Mouse (Mus musculus) left cerebral cortex, adult 2 months (tissue): ENCODE data around the gene Abtb2. TPM values are rescaled to one million over a fixed set of nuclear protein-coding genes. Genes with fewer than 3 reads are reported as not detected.

Experiments used
- DNase-seq, 2 experiments: peaks; one replicate each; pipeline ENCODE4 v3.0.0; 2021 to 2022; ENCODE audit warnings: low spot score in 2 of 2, mixed read lengths in 1 of 2; ENCODE audit errors: extremely low spot score in 1 of 2
- H3K27ac ChIP-seq: fragments of 200-600 bp; 2 replicates; pipeline ENCODE4 v1.8.1; 2022
- H3K4me3 ChIP-seq: fragments of 200-600 bp; 2 replicates; pipeline ENCODE4 v1.8.1; 2022
- CTCF ChIP-seq: fragments of 200-600 bp; IDR thresholded peaks from 2 replicates; pipeline ENCODE4 v1.8.1; 2022; ENCODE audit warnings: antibody characterized with exemption, mild to moderate bottlenecking, moderate library complexity
- intact Hi-C: fragments of 180-260 bp; cut with DNase I; formaldehyde crosslinking; loops from one replicate; pipeline ENCODE4 v1.15.1; 2025
- total RNA-seq, 2 experiments: library from RNA; stranded (reverse); gene quantifications; 2 replicates each; pipeline ENCODE4 v1.2.3; 2021

Gene Abtb2
- total RNA-seq, 2 experiments from 2014 or later = 8.1 to 9.7 TPM

DNA sequence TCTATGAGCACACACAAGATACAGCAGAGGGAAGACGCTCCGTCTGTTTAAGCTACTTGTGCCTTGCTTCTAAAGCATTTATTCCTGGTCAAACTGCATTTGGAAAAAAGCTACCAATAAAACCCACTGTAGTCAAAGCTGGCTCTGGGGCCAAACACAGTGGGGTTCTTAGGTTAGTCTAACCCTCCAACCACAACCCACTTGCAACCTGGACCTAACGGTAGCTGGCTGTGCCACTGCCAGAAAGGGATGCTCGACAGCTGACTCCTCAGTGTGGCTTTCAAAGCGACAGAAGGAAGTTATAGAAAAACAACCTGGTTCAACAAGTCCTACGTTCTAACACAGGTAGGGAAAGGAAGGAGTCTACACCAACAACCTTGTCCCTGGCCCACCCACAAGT is 165.3 kb downstream of the Abtb2 start:
- no peak for TF ChIP-seq CTCF
- intact Hi-C loops = no loop called here
- peak overlapping the region; percentile 7; the same call in 1 of the 2 replicates for H3K27ac ChIP-seq
- no peak overlapping the region for H3K4me3 ChIP-seq
- DNase-seq = no peak

DNA sequence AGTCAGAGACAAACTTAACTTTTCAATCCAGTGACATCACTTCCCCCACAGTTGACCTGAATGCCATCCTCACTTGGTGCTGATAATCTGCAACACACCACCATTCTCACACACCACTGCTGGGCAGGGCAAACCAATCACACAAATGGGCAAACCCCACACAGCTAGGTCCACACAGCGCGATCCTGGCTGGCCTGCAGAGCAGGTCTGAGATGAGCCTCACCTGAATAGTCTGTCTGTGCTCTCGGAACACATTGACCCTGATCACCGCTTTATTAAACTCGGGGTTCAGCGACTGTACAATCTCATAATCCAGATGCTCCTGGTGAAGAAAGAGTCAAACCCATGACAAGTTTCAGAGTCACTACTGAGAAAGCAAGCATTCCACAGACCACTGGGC is 176.7 kb downstream of the Abtb2 start:
- intact Hi-C loops = loop anchor here (5.0 kb wide), 1 partner anchor 291 kb away; no protein-coding TSS in a partner anchor

DNA sequence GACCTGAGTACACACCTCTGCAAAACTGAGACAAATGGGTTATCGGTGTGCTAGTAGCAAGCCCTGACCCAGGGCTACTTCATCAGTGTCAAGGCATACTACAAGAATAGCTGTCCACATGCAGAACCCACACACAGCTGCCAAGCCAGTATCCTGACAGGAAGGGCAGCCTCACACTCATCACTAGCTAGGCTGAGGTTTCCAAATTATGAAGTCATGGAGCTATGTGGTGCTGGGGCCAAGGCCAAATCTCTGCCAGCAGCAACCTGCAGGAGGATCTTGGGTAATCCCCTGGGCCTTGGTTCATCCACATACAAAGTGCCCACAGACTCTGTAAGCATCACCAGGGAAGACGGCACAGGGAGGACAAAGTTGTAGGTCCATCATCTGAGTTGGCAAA is 177.4 kb downstream of the Abtb2 start:
- TF ChIP-seq CTCF = no peak
- H3K27ac ChIP-seq = no peak overlapping the region

More for the DNA sequence above, 176.7 kb downstream of the Abtb2 start:
- DNase-seq = no peak
- H3K4me3 ChIP-seq = no peak overlapping the region
- no peak overlapping the region for H3K27ac ChIP-seq
- no peak for TF ChIP-seq CTCF

DNA sequence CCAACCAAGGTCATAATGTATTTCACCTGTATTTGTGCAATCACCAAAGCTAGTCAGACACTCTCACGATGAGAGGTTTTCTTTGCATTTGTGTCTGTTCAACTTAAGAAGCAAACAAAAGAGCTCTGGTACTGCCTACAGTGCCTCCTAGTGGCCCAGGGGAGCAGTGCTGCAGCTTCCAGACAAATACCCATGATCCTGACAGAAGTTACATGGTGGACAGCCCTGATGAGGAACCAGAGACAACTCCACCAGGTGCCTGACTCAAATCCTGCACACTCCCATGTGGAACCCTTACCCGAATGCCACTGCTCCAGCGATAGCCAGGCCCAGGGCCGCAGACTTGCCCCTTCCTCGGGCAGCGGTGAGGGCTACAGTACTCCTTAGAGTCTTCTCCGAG is 177.9 kb downstream of the Abtb2 start:
- Histone ChIP-seq H3K4me3 (no peak overlapping the region), H3K27ac (no peak overlapping the region)
- TF ChIP-seq CTCF = peak; percentile 85
- peak; percentile 50 to 56 for DNase-seq
- intact Hi-C loops = loop anchor here (5.0 kb wide), 1 partner anchor 292 kb away; no protein-coding TSS in a partner anchor

More for the DNA sequence above, 177.4 kb downstream of the Abtb2 start:
- H3K4me3 ChIP-seq = no peak overlapping the region
- no peak for DNase-seq
- intact Hi-C loops = loop anchor here (5.0 kb wide), 1 partner anchor 291 kb away; no protein-coding TSS in a partner anchor

DNA sequence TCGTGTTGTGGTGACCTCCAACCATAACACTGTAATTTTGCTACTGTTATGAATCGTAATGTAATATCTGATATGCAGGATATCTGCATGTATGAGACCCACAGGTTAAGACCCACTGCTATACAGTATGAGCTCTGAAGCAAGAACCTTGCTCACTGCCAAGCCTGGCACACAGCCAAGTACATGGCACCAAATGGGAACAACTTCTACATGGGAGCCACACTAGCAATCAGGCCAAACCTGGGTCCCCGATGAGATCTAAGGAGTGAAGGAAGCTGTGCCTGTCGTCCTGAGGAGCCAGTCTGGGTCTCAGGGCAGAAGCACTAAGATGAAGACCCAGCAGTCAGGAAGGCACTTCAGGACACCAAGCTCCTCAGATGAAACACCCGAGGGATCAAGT is 179.4 kb downstream of the Abtb2 start:
- no peak for DNase-seq
- no peak for TF ChIP-seq CTCF
- Histone ChIP-seq H3K27ac (no peak overlapping the region), H3K4me3 (no peak overlapping the region)
- intact Hi-C loops = no loop called here

DNA sequence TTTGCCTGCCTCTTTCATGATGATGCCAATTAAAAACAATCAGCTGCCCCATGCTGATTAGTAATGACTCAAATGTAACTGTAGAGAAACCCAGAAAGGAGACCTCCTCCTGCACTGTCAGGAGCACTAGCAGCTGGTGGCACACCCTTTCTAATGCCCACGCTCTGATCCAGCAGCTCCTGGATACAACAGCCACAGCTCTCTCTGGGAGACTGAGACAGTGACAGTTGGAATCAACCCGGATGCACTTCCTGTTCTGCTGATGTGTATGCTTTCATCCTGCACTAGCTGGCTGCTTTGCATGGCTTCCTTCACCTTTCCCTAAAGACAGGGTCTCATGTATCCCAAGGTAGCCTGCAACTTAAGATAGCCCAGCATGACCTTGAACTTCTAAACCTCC is 180.0 kb downstream of the Abtb2 start:
- intact Hi-C loops = no loop called here
- TF ChIP-seq CTCF = no peak

DNA sequence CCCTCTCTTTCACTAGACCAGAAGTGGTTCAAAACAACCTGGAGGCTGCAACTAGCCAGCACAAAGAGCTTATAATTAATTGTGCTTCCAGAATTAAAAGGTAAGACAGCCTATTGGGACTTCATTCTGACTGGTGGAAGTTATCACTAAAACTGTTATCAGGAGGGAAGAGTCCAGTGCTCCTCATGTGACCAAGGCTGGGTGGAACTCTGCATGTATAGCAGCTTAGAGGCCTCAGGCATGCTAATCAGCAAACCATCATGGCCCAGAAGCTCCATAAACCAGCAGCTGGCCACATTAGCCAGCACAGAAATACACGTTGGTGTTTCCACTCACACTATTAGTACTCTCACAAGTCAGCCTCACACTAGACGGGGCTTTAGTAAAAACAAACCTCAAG is 180.7 kb downstream of the Abtb2 start:
- no peak overlapping the region for H3K4me3 ChIP-seq
- H3K27ac ChIP-seq = no peak overlapping the region
- no peak for TF ChIP-seq CTCF
- intact Hi-C loops = no loop called here
- DNase-seq = no peak

More for the DNA sequence above, 180.0 kb downstream of the Abtb2 start:
- H3K27ac ChIP-seq = no peak overlapping the region
- no peak for DNase-seq
- no peak overlapping the region for H3K4me3 ChIP-seq

DNA sequence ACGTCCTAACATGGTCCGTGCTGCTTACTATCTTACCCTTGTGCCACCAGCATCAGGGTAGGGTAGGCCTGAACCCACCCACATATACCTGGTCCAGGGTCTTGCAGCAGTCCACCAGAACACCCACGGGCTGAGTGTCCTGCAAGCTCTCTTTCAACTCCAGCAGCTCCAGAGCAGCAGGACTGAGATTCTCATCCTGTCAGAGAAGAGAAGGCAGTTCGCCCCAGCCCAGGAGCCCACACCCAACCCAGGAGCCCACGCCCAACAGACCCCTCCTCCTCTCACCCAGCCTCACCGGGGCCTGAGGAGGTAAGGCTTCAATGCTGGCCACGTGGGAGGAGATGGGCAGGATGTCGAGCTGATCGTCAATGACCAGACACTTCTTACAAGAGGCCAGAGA is 181.8 kb downstream of the Abtb2 start:
- intact Hi-C loops = no loop called here
- TF ChIP-seq CTCF = no peak
- H3K27ac ChIP-seq = no peak overlapping the region

DNA sequence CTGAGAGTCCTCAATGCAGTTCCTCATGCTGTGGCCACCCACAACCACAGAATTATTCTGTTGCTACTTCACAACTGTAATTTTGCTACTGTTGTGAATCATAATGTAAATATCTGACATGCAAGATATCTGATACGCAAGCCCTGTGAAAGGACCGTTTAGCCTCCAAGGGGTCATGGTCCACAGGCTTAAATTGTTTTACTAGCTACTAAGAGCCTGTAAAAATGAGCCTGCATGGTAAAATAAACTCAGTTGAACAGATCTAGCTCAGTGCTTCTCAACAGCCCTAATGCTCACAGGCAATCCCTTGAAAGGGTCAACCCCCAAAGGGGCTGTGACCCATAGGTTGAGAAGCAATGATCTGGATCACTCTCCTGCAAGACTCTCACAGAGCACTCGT is 183.0 kb downstream of the Abtb2 start:
- intact Hi-C loops = no loop called here
- TF ChIP-seq CTCF = no peak
- no peak overlapping the region for H3K27ac ChIP-seq

More for the DNA sequence above, 181.8 kb downstream of the Abtb2 start:
- no peak for DNase-seq
- no peak overlapping the region for H3K4me3 ChIP-seq

DNA sequence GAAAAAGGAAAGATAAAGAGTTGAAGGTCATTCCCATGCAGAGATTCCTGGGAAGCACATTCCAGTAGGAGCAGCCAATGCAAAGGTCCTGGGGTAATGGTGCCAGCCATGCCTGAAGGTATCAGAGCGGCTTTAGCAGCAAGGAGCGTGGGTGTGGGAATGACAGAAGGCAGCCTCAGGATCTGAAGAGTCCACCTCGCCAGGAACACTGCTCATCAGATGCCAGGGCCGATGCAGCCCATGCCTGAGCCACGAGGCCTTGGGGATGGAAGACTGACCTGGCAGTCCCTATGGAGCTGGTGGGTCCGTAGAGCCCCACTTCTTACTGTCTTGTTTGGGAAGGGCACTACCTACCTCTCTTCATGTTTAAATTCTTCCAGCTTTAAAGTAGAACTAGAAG is 185.7 kb downstream of the Abtb2 start:
- Histone ChIP-seq H3K4me3 (no peak overlapping the region), H3K27ac (no peak overlapping the region)
- no peak for DNase-seq
- TF ChIP-seq CTCF = no peak
- intact Hi-C loops = no loop called here

More for the DNA sequence above, 183.0 kb downstream of the Abtb2 start:
- DNase-seq = no peak
- H3K4me3 ChIP-seq = no peak overlapping the region

DNA sequence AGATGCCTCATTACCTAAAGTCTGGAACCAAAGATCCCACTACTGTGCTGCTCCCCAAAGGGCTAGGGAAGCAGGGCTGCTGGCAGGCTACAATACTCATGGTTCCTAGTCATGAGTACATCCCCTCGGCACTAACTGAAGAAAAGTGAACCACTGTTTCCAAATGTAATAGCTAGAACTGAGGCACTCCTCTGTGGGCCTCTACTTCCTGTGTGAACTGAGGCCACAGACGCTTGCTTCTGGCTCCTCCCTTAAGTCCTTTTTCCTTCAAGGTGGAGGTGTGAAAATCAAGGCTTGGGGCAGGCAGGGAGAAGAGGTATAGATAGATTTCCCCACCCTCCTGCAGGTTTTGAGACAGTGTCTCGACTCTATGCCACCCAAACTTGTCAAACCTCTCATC is 188.5 kb downstream of the Abtb2 start:
- Histone ChIP-seq H3K4me3 (no peak overlapping the region), H3K27ac (no peak overlapping the region)
- TF ChIP-seq CTCF = no peak
- intact Hi-C loops = no loop called here
- no peak for DNase-seq

DNA sequence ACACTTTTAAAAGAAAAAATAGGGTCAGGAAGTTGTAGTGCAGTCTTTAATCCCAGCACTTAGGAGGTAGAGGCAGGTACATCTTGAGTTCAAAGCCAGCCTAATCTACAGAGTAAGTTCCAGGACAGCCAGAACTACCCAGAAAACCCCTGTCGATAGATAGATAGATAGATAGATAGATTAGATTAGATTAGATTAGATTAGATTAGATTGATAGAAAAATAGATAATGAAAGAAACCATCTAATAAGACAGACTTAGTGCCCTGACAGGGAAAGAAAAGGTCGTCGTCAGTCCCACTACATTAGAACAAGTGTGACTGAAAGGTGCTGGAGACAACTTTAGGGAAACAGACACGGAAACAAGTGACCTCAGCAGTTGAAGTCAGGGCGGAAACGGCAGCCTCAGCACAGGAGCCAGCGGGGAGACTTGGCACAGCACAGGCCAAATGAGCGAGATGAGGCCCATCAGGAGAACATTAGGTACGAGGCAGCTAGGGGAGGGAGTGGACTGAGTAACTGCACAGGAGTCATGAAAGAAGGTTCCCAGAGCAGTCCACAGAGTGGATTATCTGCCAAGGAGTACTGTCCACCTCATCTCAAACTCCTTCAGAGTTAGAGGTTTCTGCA is 189.5 kb downstream of the Abtb2 start:
- intact Hi-C loops = no loop called here
- no peak for DNase-seq
- no peak overlapping the region for H3K4me3 ChIP-seq
- no peak for TF ChIP-seq CTCF
- H3K27ac ChIP-seq = no peak overlapping the region

DNA sequence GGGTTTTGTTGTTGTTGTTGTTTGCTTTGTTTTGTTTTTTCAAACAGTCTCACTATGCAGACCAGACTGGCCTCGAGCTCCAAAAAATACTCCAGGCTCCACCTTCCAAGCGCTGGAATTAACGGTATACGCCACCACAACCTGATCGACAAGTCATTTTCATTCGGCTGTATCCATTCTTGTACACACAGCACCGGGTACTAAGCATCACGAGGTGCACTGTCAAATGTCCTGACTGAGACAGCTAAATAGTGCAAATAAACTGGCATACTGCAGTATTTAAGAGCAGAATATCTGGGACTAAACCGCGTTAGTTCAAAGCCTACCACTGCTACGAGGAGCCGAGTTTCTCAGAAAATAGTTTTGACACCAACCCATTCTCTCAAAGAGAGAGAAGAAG is 194.3 kb downstream of the Abtb2 start:
- intact Hi-C loops = no loop called here

More for the DNA sequence above, 194.3 kb downstream of the Abtb2 start:
- Histone ChIP-seq H3K27ac (peak overlapping the region; percentile 60; the same call in 1 of the 2 replicates), H3K4me3 (peak overlapping the region; percentile 93)
- TF ChIP-seq CTCF = no peak
- DNase-seq = no peak
